Mouse (Mus musculus): ENCODE measurements around the gene Tesk2. TPM values are rescaled to one million over a fixed set of nuclear protein-coding genes. Genes with fewer than 3 reads are reported as not detected.

The Tesk2 gene
- polyA plus RNA-seq, 1 experiment from 2014 or later = 8.3 TPM

GRCm38 (mm10) chr4:116794273-116794672 is 73.5 kb downstream of the Tesk2 start:
- no peaks in the 10 kb centered on the region for H3K27me3 ChIP-seq
- no peak overlapping the region for H3K4me3 ChIP-seq (replicated peaks)
- H3K27ac ChIP-seq (replicated peaks) = no peak overlapping the region
- no peak overlapping the region for H3K4me2 ChIP-seq (replicated peaks)
- 80% methylated on average over 2 of the region's 2 CpGs for WGBS
- H3K4me1 ChIP-seq = no peaks in the 10 kb centered on the region
- ATAC-seq (ENCODE audit: insufficient number of reproducible peaks, low FRiP score, low TSS enrichment, low read depth) = no peak
- no peaks in the 10 kb centered on the region for H3K36me3 ChIP-seq
- H3K9me3 ChIP-seq (replicated peaks) = no peaks in the 10 kb centered on the region
- no peak overlapping the region for H3K9ac ChIP-seq

DNA sequence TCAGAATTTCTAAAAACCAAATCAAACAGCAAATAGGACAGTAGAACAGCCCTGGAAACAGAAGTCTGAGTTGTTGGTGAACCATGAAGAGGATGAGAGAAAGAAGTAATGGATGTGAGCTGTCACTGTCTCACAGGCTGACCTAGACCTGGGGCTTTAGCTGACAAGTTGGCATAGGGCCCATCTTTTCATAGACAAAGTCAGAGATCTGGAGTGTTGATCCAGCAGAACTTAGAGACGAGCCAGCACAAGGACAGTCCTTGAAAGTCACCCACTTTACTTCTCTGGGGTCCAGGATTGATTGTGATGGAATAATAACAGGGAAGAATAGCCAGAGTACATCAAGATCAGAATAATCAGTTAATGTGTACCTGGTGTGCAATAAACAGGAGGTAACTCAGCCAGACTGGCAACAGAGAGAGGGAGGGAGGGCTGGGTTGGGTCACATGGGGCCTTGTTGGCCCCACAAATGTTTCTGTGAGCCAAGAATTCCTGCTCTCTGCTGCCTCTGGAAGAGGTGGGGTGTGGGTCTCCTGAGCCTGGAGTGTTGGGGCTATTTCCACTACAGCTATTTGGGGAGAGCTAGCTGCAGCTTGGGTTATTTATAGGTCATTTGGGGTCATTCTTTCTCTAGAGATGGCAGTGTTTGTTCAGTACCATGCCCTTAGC is 75.8 kb downstream of the Tesk2 start:
- no peaks in the 10 kb centered on the region for H3K9me3 ChIP-seq (replicated peaks)
- H3K4me1 ChIP-seq = no peaks in the 10 kb centered on the region
- no peak for ATAC-seq (ENCODE audit: insufficient number of reproducible peaks, low FRiP score, low TSS enrichment, low read depth)
- H3K27ac ChIP-seq (replicated peaks) = no peak overlapping the region
- WGBS = 44% methylated on average over 1 of the region's 1 CpGs
- no peak overlapping the region for H3K9ac ChIP-seq
- no peak overlapping the region for H3K4me2 ChIP-seq (replicated peaks)
- no peak overlapping the region for H3K4me3 ChIP-seq (replicated peaks)
- H3K36me3 ChIP-seq = 0 out of 2 replicates have a peak, but pooled peaks cover 4% of the 10 kb centered on the region
- no peaks in the 10 kb centered on the region for H3K27me3 ChIP-seq

DNA sequence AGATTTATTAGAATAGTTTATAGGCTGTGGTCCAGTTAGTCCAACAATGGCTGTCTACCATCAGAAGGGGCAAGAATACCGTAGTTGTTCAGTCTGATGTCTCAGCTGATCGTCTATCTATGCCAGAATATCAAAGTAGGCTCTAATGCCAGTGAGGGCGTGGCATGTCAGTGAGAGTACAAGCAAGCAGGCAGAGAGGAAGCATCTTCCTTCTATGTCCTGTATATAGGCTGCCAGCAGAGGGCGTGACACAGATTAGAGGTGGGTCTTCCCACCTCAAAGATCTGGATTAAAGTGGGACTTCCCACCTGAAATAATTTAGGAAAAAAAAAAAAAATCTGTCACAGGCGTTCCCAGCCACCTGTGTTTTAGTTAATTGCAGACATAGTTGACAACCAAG is 79.2 kb downstream of the Tesk2 start:
- 36% methylated on average over 5 of the region's 5 CpGs for WGBS
- H3K27me3 ChIP-seq = no peaks in the 10 kb centered on the region
- H3K36me3 ChIP-seq = peaks cover 30% of the 10 kb centered on the region
- no peak for ATAC-seq (ENCODE audit: insufficient number of reproducible peaks, low FRiP score, low TSS enrichment, low read depth)
- no peak overlapping the region for H3K4me2 ChIP-seq (replicated peaks)
- H3K9me3 ChIP-seq (replicated peaks) = no peaks in the 10 kb centered on the region
- no peaks in the 10 kb centered on the region for H3K4me1 ChIP-seq
- H3K27ac ChIP-seq (replicated peaks) = no peak overlapping the region
- H3K9ac ChIP-seq = no peak overlapping the region
- no peak overlapping the region for H3K4me3 ChIP-seq (replicated peaks)

DNA sequence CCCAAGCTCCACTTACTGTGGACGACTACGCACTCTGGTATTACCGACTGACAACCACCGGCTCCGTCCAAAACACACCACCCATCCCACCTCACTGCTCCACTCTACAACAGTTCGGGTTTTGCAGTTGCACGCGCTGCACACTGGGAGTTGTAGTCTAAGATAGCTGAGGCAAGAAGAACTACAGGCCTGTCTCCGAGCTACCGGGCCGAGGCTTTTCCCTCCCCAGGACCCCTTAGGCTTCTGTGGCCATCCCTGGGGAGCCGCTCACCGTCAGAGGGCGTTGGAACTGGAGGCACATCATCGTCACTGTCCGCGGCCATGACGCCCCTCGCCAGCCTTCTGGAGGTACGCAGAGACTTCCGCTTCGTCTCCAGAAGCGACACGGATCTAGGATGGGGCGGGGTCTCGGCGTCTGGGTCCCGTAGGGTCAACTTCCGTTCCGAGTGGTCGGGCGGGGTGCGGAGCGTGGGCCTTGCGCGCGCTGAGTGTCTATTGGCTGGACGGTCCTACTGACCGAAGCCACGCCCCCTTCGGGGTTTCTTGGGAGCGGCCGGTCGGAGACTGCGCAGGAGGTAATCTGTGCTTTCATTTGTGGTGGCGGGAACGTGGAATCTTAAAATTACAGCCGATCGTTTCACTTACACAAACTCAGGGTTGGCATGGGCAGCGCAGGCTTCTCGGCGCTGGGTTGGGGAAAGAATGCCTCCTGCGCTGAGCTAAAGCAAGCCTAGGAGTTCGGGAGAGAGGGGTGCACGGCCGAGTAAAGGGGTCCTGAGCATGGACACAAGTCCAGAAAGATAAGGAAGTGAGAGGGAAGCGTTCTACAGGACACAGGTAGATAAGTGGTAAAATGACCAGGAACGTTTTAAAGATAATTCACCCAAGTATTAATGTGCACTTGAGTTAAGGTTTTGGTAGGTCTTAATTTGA is 86.7 kb downstream of the Tesk2 start, which contains the start of the genes Toe1 and Mutyh:
Toe1 (minus strand) TSS at position 444 of the 933 bp plus-strand sequence.
Mutyh (plus strand) TSS at position 527 of the 933 bp plus-strand sequence.
- peak within 1 kb of the TSS; percentile 68 for H3K9ac ChIP-seq
- H3K4me3 ChIP-seq (replicated peaks) = peak within 1 kb of the TSS; percentile 81
- peaks cover 13% of the 10 kb centered on the region for H3K4me1 ChIP-seq
- peak; percentile 98 for ATAC-seq (ENCODE audit: insufficient number of reproducible peaks, low FRiP score, low TSS enrichment, low read depth)
- peak within 1 kb of the TSS; percentile 93 for H3K27ac ChIP-seq (replicated peaks)
- H3K9me3 ChIP-seq (replicated peaks) = no peaks in the 10 kb centered on the region
- whole genome bisulfite sequencing = under 1% methylated on average over 58 of the region's 58 CpGs
- no peaks in the 10 kb centered on the region for H3K27me3 ChIP-seq
- peak within 1 kb of the TSS; percentile 59 for H3K4me2 ChIP-seq (replicated peaks)
- H3K36me3 ChIP-seq = peaks cover 29% of the 10 kb centered on the region

DNA sequence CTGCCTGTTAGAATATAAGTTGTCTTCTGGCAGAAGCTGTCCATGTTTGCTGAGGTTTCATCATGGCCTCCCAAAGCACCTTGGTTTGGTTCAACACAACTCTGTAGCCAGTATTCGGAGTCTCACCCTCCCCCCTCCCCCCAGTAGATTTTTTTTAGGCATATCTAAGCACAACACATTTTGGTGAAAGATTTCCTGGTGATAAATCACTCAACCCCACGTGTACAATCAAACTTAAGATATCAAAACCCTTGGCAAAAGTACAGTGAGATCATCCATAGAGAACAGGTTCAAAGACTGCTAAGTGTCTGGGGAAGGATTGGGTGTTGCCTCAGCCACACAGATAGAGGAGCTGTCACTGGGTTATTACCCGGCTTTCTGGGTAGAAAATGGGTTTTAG is 90.3 kb downstream of the Tesk2 start:
- ATAC-seq (ENCODE audit: insufficient number of reproducible peaks, low FRiP score, low TSS enrichment, low read depth) = no peak

GRCm38 (mm10) chr4:116815276-116815675 is 94.5 kb downstream of the Tesk2 start:
- 86% methylated on average over 5 of the region's 5 CpGs for WGBS

More for the DNA sequence above, 90.3 kb downstream of the Tesk2 start:
- 82% methylated on average over 3 of the region's 3 CpGs for WGBS
- Histone ChIP-seq H3K4me3 (replicated peaks) (no peak overlapping the region), H3K4me2 (replicated peaks) (no peak overlapping the region), H3K4me1 (peaks cover 10% of the 10 kb centered on the region), H3K9ac (no peak overlapping the region), H3K27ac (replicated peaks) (no peak overlapping the region), H3K36me3 (no peaks in the 10 kb centered on the region), H3K27me3 (no peaks in the 10 kb centered on the region), H3K9me3 (replicated peaks) (no peaks in the 10 kb centered on the region)

DNA sequence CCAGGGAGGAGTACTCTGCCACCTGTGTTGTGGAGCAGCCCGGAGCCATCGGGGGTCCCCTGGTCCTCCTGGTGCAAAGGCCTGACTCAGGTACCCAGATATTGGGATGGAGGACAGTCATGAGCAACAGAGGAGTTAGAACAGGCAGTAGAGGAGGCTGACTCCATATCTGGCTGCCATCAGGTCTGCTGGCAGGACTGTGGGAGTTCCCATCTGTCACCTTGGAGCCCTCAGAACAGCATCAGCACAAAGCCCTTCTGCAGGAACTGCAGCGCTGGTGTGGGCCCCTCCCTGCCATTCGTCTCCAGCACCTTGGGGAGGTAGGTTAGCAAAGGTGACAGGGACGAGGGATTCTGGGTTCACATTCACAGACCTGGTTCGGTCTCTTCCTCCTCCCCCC is 96.7 kb downstream of the Tesk2 start:
- peaks cover 22% of the 10 kb centered on the region for H3K27me3 ChIP-seq
- peaks cover 16% of the 10 kb centered on the region for H3K4me1 ChIP-seq
- no peaks in the 10 kb centered on the region for H3K9me3 ChIP-seq (replicated peaks)
- ATAC-seq (ENCODE audit: insufficient number of reproducible peaks, low FRiP score, low TSS enrichment, low read depth) = no peak
- H3K9ac ChIP-seq = no peak overlapping the region
- no peak overlapping the region for H3K4me3 ChIP-seq (replicated peaks)
- no peak overlapping the region for H3K27ac ChIP-seq (replicated peaks)
- WGBS = 90% methylated on average over 6 of the region's 6 CpGs
- no peak overlapping the region for H3K4me2 ChIP-seq (replicated peaks)
- peaks cover 6% of the 10 kb centered on the region; the same call in 1 of the 2 replicates for H3K36me3 ChIP-seq

More at GRCm38 (mm10) chr4:116815276-116815675, 94.5 kb downstream of the Tesk2 start:
- H3K9me3 ChIP-seq (replicated peaks) = no peaks in the 10 kb centered on the region
- H3K4me1 ChIP-seq = peaks cover 3% of the 10 kb centered on the region; the same call in 1 of the 2 replicates
- no peak for ATAC-seq (ENCODE audit: insufficient number of reproducible peaks, low FRiP score, low TSS enrichment, low read depth)
- H3K36me3 ChIP-seq = peaks cover 6% of the 10 kb centered on the region; the same call in 1 of the 2 replicates
- peaks cover 9% of the 10 kb centered on the region for H3K27me3 ChIP-seq
- H3K27ac ChIP-seq (replicated peaks) = no peak overlapping the region
- no peak overlapping the region for H3K4me2 ChIP-seq (replicated peaks)
- no peak overlapping the region for H3K9ac ChIP-seq
- no peak overlapping the region for H3K4me3 ChIP-seq (replicated peaks)

DNA sequence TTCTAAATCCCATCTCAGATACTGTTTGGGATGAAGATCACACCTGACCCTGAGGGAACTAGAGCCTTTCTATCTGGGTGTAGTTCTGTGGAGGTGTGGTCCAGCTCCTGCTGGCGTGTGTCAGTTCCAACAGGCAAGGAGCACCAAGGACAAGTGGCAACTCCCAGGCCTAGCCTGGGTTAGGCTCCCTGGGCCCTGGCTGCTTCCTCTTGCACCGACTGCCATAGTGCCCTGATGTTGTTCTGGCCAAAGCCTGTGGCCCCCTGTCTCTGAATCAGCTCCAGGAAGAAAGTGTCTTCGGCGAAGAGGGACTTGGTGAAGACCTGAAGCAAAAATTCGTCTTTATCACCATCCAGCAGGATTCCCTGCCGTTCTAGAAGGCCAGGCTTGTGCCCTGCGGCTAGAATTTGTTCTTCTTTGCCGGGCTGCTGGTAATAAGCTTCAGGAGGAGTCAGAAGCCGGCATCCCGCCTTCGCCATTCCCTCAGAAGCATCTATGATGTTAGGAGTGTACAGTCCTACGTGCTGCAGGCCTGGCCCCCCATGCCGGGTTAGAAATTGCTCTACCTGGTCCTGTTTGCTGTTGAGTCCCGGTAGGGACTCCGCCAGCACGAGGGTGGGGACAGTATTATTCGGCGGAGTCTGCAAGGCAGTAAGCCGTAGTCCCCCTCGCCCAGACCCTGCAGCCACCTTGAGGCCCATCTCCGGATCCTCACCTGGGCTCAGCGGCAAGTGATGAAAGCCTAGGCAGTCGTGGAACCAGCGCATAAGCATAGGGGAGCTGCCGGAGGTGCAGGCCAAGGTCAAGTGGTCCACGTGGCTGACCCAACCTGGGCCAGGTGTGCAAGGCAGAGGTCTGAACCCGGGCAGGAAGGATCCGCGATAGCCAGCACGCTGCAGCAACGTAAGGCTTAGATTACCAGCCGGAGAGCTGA is 99.5 kb downstream of the Tesk2 start:
- Histone ChIP-seq H3K27ac (replicated peaks) (no peak overlapping the region), H3K4me2 (replicated peaks) (peak overlapping the region; percentile 95), H3K4me1 (peaks cover 24% of the 10 kb centered on the region), H3K36me3 (peaks cover 6% of the 10 kb centered on the region; the same call in 1 of the 2 replicates), H3K4me3 (replicated peaks) (peak overlapping the region; percentile 56), H3K27me3 (peaks cover 22% of the 10 kb centered on the region), H3K9ac (no peak overlapping the region), H3K9me3 (replicated peaks) (no peaks in the 10 kb centered on the region)
- ATAC-seq (ENCODE audit: insufficient number of reproducible peaks, low FRiP score, low TSS enrichment, low read depth) = no peak
- 15% methylated on average over 32 of the region's 32 CpGs for WGBS

GRCm38 (mm10) chr4:116820902-116821693 is 100.3 kb downstream of the Tesk2 start:
- no peak for ATAC-seq (ENCODE audit: insufficient number of reproducible peaks, low FRiP score, low TSS enrichment, low read depth)
- H3K4me3 ChIP-seq (replicated peaks) = peak overlapping the region; percentile 56
- peak overlapping the region; percentile 95 for H3K4me2 ChIP-seq (replicated peaks)
- H3K4me1 ChIP-seq = peaks cover 25% of the 10 kb centered on the region
- H3K27me3 ChIP-seq = peaks cover 22% of the 10 kb centered on the region
- H3K36me3 ChIP-seq = peaks cover 6% of the 10 kb centered on the region; the same call in 1 of the 2 replicates
- H3K9me3 ChIP-seq (replicated peaks) = no peaks in the 10 kb centered on the region
- peak overlapping the region; percentile 35 for H3K9ac ChIP-seq
- H3K27ac ChIP-seq (replicated peaks) = no peak overlapping the region
- under 1% methylated on average over 51 of the region's 51 CpGs for WGBS

DNA sequence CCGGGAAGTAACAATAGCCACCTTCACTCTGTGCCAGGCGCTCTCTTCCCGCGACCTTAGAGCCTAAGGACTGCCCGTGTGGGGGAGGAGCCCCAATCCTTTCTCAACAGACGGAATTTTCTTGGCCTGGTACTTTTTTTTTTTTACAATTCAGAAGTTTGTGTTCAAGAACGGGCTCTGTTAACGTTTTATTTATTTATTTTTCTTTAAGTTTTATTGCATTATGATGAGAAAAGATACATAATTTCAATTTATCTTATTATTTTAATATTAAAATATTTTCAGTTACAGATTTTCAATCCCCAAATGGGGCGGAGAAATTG is 100.9 kb downstream of the Tesk2 start, which contains the start of gene Hpdl:
Hpdl (minus strand) TSS at position 14 of the 323 bp plus-strand sequence.
- 10% methylated on average over 9 of the region's 9 CpGs for WGBS
- Histone ChIP-seq H3K9me3 (replicated peaks) (no peaks in the 10 kb centered on the region), H3K4me1 (peaks cover 25% of the 10 kb centered on the region), H3K27me3 (peaks cover 22% of the 10 kb centered on the region), H3K4me2 (replicated peaks) (peak within 1 kb of the TSS; percentile 95), H3K9ac (peak within 1 kb of the TSS; percentile 35), H3K27ac (replicated peaks) (no peak within 1 kb of the TSS), H3K36me3 (0 out of 2 replicates have a peak, but pooled peaks cover 3% of the 10 kb centered on the region), H3K4me3 (replicated peaks) (peak within 1 kb of the TSS; percentile 56)
- no peak for ATAC-seq (ENCODE audit: insufficient number of reproducible peaks, low FRiP score, low TSS enrichment, low read depth)
